Mouse (Mus musculus) kidney, adult 2 months (tissue): Measurements from ENCODE around the gene Nckap1.

Source experiments
- CTCF ChIP-seq: fragments of 200-500 bp; conservative IDR thresholded peaks from 2 replicates; pipeline ENCODE4 v1.5.1; 2011; ENCODE audit warnings: low read depth, mild to moderate bottlenecking, control low read depth, low read length, moderate library complexity, mixed read lengths; ENCODE audit not compliant: insufficient read depth, insufficient read length
- POLR2A ChIP-seq: fragments of 200-500 bp; IDR thresholded peaks from one replicate; pipeline ENCODE4 v1.6.1; 2011; ENCODE audit warnings: low read depth, low read length, control low read depth

GRCm38 (mm10) chr2:80562253-80562652 is 18.9 kb downstream of the Nckap1 start:
- TF ChIP-seq CTCF, result no peak
- TF ChIP-seq POLR2A, result no peak
